Mouse (Mus musculus): ENCODE measurements around the gene Cxcr1.

- TF ChIP-seq CTCF (IDR thresholded peaks at IDR 0.05; ENCODE audit: insufficient read depth, low read depth, low read length) (no peak), POLR2A (IDR thresholded peaks at IDR 0.05; ENCODE audit: insufficient read depth, low read depth, low read length) (no peak)
These were observed 44.3 kb downstream of the Cxcr1 start for GRCm38 (mm10) chr1:74150101-74150500.

Measured in olfactory bulb, adult 2 months (tissue).